Mouse (Mus musculus) heart, adult 2 months (tissue): ENCODE measurements around the gene 4930503B20Rik.

Experiments
- CTCF ChIP-seq: fragments of 200-600 bp; IDR thresholded peaks from 2 replicates; pipeline ENCODE4 v1.8.1; 2022; ENCODE audit warnings: antibody characterized with exemption, mild to moderate bottlenecking, moderate library complexity
- EP300 ChIP-seq: fragments of 200-500 bp; IDR thresholded peaks from 2 replicates; pipeline ENCODE4 v1.6.1; 2011; ENCODE audit warnings: low read depth, low read length, control low read depth; ENCODE audit not compliant: insufficient read depth
- POLR2A ChIP-seq: fragments of 200-500 bp; IDR thresholded peaks from 2 replicates; pipeline ENCODE4 v1.6.1; 2011; ENCODE audit warnings: mild to moderate bottlenecking, low read depth, low read length, control low read depth; ENCODE audit not compliant: insufficient read depth

- TF ChIP-seq POLR2A (no peak), CTCF (no peak), EP300 (no peak)
Observed at GRCm38 (mm10) chr3:146679646-146680045, 28.5 kb upstream of the 4930503B20Rik start.
